Mouse (Mus musculus) layer of hippocampus, postnatal 14 days (tissue): ENCODE results near the gene Lpgat1. TPM values are rescaled to one million over a fixed set of nuclear protein-coding genes. Genes with fewer than 3 reads are reported as not detected.

Source experiments
- DNase-seq, 2 experiments: peaks; one replicate each; pipeline ENCODE4 v3.0.0; 2021 to 2022; ENCODE audit warnings: low spot score in 2 of 2, mixed read lengths in 1 of 2
- total RNA-seq, 2 experiments: library from RNA; stranded (reverse); gene quantifications; 2 replicates each; pipeline ENCODE4 v1.2.3; 2021

Lpgat1 gene
- total RNA-seq, 2 experiments from 2014 or later: 99.1 to 102 TPM

DNA sequence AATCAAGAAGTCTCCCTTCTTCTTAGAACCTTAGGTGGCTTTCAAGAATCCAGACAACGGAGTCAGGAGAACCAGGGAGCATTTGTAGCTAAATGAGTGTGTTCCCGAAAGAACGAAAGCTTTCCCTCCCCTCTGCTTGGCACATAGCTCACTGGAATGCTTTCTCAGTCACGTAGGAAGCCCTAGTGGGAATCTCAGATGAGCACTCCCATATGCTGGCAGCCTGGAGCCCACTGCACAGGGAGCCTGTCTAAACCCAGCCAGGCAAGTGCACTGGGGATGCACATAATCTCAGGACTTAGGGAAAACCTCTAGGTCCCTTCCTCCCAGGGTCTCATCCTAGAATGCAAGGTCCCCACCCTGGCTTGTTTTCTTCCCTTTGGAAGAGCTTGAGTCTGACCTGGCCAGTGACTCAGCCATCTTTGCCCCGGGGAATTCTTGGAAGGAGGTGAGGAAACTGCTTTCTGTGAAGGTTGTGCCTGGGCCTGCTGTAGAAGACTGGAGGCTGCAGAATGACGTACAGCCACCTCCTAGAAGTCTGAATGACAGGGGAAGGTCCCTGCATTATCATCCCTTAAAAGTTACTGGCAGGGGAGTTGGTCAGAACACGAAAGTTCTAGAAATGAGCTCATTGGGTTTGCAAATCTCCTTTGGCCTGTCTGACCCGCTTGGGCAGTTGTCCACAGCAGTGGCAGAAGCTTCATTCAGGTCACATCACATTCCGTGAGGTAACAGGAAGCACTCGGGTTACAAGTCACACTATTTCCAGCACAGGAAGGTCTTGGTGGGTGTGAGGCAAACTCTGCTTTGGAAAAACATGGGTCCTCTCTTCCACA is 85.4 kb downstream of the Lpgat1 start:
- DNase-seq: peak in 1 of 2 experiments; percentile 51

DNA sequence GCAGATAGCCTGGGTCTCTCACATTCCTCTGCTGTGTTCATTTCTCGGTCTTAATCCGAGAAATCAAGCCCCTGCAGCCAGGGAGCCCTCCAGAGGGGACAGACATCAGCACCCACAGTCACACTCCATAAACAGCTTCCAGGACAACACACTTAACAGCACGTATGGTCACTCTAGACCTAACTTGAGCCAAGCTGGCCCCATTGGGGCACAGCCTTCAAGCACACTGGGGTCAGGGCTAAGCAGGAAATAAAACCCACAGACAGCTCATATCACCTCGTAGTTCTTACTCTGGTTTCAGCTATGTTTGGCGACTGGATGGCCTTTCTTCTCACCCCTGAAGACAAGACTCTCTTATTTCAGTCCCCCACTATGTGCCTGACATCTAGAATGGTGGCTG is 87.1 kb downstream of the Lpgat1 start:
- no peak for DNase-seq

DNA sequence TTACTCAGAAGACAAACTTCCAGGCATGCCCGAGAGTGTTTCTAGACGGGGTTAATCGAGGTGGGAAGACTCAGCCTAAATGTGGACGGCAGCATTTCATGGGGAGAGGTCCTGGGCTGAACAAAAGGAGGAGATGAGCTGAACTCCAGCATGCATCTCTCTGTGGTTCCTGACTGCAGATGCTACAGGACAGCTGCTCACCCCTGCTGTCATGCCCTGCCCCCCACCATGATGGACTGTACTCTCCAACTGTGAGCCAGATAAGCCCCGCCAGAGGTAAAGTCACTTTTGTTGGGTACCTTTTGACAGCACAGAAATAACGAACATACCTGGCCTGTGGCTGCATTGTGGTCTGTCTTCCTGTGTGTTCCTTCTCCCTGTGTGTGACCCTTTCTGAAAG is 88.2 kb downstream of the Lpgat1 start:
- no peak for DNase-seq

DNA sequence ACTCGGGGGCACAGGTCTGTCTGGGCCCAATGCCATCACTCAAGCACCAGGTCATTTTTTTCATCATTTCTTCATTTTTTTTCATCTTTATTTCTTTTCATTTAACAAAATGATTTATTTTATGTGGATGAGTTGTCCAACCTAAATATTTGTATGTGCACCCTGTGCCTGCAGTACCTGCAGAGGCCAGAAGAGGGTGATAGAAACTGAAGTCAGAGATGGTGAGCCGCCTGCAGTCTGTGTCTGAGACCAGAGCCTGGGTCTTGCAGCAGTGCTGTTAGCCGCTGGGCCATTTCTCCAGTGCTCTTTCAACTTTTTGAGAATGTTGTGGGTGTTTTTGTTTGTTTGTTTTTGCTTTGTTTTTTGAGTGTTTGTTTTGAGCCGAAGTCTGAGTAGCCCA is 89.1 kb downstream of the Lpgat1 start:
- no peak for DNase-seq

DNA sequence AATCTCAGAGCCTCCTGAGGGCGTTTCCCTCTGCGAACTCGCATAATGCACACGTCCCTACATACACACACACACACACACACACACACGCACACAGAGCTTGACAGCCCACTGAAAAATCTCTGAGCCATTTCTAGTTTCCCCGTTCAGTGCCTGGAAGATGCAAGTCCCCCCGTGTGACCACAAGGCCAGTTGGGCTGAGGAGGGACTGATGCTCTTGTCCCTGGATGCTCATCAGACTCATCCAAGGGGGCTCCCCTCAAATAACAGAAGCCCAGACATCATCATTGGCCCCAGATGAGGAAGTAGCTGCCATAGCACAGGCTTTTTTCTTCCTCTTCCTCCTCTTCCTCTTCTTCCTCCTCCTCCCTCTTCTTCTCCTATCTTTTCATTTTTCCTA is 90.3 kb downstream of the Lpgat1 start:
- DNase-seq: no peak

DNA sequence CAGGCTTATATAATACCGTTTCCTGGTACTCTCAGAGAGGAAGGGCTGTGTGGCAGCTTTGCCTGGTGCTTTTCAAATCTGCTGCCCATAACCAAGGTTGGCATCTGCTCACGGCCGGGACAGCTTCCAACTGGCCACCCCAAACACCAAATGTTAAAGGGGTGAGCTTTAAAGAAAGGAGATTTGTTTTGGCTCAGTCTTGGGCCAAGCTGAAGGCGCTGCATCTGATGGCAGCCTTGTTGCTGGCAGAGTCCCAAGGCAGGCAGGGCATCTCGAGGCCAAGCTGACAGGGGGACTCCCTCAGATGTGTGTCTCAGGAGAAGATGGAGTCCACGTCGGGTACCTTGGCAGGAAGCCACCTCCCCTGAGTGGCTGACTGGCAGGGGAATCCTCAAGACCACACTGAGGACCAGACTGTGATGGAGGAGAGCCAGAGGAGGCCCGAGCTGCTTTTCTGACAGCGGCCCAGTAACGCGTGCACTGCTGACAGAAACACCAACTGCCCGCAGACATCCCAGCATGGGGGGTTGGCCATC is 91.1 kb downstream of the Lpgat1 start:
- peak; percentile 79 to 82 for DNase-seq

DNA sequence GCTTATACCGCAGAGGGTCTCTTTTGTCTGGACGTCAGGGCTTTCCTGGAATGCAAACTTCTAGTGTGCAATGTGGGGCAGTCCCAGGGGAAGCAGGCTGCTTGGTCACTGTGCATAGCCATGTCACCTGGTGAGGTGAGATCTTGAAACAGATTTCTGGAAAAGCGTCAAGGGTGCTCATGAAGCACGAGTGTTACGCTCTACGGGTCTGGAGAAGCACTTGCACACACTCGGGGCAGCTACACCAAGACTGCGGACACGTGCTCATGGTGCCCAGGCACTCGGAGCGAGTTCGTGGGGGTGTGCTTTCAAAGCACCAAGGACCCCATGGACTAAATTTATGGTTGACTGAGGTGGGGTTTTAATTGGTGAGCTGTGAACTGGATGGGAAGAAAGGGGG is 94.1 kb downstream of the Lpgat1 start:
- no peak for DNase-seq

DNA sequence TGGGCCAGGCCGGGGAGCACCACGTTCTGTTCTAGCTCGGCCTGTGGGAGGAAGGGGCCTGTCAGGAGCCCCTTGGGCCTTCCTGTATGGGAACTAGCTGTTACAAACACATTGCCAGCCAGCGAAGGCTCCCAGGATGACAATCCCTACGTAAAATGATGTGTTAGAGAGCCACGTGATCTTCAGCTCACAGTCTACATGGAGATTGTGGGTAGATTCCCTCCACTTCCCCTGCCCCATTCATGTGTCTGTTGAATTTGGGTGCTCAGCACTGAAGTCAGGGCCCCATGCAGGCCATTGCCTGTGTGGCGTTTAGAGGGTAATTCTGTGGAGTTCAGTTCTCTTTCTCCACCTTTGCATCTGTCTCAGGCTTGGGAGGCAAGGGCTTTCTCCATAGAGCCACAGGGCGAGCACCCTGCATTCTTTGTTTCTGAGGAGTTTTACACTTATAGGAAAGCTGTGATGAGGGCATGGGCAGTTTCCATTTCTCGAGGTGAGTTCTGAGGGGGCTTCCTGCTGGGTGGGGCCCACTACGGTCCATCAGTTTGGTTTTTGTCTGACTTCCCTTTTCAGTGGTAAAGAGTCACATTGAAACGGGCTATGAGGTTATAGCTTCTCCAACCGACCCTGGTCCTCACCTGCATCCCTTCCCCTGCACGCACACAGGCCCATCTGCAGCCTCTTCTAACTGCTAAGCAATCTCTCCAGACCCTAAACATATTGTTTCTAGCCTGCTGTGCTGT is 95.5 kb downstream of the Lpgat1 start:
- no peak for DNase-seq

DNA sequence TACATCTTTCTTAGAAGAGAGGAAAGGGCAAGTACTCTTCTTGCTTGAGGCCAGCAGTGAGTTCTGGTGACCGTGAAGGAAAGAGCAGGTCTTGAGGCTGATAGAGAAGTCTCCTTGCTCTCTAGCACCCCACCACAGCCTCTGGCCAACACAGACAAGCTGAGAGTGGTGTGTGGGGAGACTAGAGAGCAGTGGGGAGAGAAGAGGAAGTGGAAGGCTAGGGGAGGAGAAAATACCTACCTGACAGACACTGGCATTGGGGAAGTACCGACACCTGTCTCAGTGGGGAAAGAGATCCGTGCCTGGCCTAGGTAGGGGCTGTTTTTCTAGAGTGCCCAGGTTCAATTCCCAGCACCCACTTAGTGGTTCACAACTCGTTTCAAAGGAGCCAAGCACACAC is 96.6 kb downstream of the Lpgat1 start:
- no peak for DNase-seq

DNA sequence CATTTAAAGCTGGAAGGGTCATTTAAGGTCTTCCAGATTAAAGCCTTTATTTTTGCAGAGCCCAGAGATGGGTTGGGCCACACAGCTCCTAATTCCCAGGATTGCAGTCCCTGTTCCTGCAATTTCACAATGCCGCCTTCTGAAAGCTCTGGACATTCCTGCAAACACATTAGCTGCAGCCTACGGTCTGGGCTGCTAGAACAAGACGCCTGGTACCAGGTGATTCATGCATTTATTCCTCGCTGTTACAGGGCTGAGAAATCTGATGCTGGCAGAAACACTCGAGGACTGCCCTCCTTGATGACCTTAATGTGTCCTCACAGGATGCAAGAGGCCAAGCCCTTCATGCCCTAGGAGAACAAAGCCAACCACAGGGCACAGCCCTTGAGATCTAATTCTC is 97.3 kb downstream of the Lpgat1 start:
- no peak for DNase-seq

DNA sequence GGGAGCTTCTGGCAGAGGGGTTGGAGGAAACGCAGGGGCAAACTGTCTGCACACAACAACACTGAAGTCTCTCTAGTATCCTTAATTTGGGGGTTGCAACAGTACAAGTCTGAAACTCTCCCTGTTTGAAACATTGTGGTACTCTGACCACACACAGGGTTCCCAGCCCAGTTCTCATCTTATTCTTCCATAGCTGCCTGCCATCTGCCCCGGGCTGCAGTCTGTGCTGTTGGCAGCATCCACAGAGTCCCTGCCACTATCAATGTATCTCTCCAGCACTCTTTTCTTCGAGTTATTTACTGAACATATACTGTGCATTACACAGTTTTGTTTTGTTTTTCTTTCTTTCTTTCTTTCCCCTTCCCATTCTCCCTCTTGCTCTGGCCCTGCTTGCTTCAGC is 99.0 kb downstream of the Lpgat1 start:
- no peak for DNase-seq

DNA sequence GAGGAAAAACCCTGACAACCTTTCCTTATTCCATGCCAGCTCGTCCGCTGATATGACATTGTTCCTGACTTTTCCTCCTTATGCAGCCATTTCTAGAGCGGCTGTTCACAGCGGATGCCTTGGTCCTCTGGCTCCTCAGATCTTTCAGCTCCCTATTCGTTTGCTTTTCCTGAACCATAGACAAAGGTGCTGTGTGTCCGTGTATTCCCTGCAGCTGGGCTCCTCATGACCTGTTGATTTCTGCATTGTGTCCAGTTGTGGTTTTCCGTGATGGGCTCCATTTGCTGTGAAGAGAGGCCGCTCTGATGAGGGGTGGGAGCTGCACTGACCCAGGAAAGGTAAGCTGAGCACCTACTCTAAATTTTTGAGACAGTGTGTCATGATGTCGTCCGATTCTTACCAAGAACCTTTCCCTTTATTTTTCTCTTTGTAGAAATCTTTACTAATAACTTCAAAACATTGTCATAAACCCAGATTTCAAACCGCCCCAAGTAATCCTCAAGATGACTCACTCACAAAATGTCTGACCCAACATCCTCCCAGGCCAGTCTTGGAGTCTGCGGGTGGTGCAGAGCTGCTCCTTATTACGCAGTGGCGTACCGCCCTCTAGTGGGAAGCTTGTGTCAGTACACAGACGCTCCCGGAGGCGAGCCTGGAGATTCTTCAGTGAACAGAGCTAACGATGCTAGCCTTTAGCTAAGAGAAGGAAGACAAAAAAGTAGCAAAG is 99.9 kb downstream of the Lpgat1 start:
- DNase-seq: peak; percentile 82 to 88

DNA sequence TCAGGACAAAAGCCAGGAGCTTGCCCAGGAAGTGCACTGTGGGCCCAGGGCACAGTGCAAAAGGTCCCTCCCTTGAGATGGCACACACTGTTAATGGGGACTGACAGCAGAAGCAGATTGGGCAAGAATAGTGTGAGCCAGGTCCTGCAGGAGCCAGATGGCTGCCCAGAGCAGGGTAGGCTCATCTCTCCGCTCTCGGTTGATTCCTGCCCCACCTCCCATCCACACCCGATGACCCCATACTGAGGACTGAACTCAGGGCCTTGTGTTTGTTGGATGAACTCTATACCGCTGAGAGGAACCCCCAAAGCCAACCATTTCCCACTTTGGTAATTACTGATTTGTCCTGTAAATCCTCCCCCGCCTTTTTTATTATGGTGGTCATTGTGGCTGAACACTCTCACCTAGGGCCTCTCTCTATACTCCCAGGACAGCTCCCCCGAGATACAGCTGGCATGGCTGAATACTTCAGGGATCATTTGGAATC is 100.6 kb downstream of the Lpgat1 start:
- no peak for DNase-seq

DNA sequence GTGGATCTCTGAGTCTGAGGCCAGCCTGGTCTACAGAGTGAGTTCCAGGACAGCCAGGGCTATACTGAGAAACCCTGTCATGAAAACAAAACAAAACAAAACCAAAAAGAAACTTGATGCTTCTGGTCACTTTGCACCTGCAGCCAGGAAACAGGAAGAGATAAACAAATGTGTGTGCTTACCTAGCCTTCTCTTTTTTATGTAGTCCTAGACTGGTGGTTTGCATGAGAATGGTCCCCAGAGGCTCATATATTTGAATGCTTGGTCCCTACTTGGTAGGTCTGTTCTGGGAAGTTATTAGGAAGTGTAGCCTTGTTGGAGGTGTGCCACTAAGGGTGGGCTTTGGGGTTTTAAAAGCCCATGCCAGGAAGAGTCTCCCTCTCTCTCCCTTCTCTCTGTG is 101.4 kb downstream of the Lpgat1 start:
- no peak for DNase-seq

DNA sequence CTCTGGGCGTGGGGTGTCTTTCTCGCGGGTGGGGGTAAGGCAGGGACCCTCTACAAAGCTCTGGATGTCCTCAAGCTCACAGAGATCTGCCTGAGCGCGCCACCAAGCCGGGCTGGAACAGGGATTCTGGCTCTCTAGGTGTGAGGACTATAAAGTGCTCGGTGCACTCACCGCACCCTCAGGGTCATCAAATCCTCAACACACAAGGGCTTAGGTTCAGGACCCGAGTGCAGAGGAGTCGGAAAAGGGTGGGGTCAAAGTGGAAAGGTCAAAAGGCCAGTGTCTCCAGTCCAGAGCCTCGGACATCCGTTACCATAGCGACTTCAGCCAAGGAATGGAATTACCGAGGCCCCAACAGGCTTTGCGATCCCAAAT is 103.3 kb downstream of the Lpgat1 start:
- DNase-seq: no peak

DNA sequence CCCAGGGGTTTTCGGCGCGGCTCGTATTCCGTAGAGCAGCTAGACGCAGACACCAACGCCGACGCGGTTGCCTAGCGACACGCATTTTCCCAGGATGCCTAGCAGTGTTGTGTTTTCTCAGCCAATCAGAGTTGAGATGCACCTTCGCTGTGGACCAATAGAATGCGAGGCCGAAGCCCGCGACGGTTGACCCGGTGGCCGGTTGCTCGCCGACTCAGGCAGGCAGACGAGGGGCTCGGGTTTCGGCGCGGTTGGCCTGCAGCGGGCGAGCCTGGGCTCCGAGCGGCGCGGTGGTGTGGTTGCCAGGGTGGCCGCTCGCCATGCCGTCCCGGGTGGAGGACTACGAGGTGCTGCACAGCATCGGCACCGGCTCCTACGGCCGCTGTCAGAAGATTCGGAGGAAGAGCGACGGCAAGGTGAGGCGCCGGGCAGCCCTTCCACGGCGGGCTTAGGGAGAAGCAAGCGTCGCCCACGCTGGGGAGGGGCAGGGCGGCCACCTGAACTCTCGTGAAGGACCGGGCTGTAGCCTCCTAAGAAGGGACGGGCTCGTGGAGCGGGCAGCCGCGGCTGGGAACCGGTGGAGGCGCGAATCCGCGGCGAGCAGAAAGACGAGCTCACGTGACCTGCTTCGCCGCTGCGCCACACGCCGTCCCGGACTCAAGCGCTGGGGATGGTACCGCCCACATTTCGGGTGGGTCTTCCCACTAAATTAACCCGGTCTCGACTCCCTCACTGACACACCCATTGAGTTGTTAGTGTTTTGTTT is 103.9 kb downstream of the Lpgat1 start, which contains the start of gene Nek2:
Gene Nek2, plus strand, starts transcription at position 119 of the 766 bp plus-strand sequence.
- peak; percentile 95 to 98 for DNase-seq

DNA sequence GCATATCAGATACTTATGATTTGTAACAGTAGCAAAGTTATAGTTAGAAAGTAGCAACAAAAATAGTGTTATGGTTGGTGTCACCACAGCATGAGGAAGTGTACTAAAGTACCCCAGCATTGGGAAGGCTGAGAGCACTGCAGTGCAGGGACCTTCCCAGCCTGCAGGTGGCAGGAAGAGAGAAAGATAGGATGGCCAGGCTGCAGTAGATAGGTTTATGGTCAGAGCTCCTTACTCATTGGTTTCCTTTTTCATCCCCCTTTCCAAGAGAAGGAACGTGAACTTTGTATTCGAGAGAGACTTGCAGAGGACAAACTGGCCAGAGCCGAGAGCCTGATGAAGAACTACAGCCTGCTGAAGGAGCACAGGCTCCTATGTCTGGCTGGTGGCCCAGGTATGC is 111.5 kb downstream of the Lpgat1 start:
- no peak for DNase-seq

DNA sequence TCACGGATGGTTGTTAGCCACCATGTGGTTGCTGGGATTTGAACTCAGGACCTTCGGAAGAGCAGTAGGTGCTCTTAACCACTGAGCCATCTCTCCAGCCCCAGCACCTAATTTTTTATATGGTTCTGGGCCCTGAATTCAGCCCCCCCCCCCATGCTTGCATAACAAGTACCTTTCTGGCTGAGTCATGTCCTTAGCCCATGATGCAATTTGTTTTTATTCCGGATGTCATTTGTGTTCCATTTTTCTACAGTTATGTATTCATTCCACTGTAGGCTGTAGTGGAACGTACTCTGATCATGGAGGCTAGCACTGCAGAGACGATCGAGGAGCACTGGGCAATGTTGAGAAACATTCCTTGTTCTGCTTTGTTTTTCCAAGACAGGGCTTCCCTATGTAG is 115.8 kb downstream of the Lpgat1 start:
- DNase-seq: no peak
